Mouse (Mus musculus) midbrain, embryonic 12.5 days (tissue): ENCODE measurements around the gene Nbl1. TPM values are rescaled to one million over a fixed set of nuclear protein-coding genes. Genes with fewer than 3 reads are reported as not detected.
A peak's percentile ranks its signal among the peaks of the same experiment; 100 is the strongest.

Experiments
- ATAC-seq: fragments of 200-750 bp; cut with Nextera tagmentation; 2 replicates; pipeline ENCODE4 v1.8.0; 2017; ENCODE audit warnings: low read depth, moderate TSS enrichment, moderate library complexity; ENCODE audit not compliant: low FRiP score
- H3K27ac ChIP-seq: fragments of 300-500 bp; sonication (generic); replicated peaks from 2 replicates; pipeline ENCODE4 v1.5.1; 2016; ENCODE audit warnings: mild to moderate bottlenecking
- H3K27me3 ChIP-seq: fragments of 300-500 bp; sonication (generic); 2 replicates; pipeline ENCODE4 v1.6.1; 2016; ENCODE audit warnings: mild to moderate bottlenecking
- H3K36me3 ChIP-seq: fragments of 300-500 bp; sonication (generic); 2 replicates; pipeline ENCODE4 v1.6.1; 2016
- H3K4me1 ChIP-seq: fragments of 300-500 bp; sonication (generic); 2 replicates; pipeline ENCODE4 v1.6.1; 2016
- H3K4me2 ChIP-seq: fragments of 300-500 bp; sonication (generic); replicated peaks from 2 replicates; pipeline ENCODE4 v1.6.1; 2016; ENCODE audit warnings: mild to moderate bottlenecking, moderate library complexity
- H3K4me3 ChIP-seq: fragments of 300-500 bp; sonication (generic); 2 replicates; pipeline ENCODE4 v1.5.1; 2016; ENCODE audit warnings: mild to moderate bottlenecking
- H3K9ac ChIP-seq: fragments of 300-500 bp; sonication (generic); replicated peaks from 2 replicates; pipeline ENCODE4 v1.6.1; 2016; ENCODE audit warnings: mild to moderate bottlenecking, moderate library complexity
- H3K9me3 ChIP-seq: fragments of 300-500 bp; sonication (generic); 2 replicates; pipeline ENCODE4 v1.6.1; 2016; ENCODE audit warnings: mild to moderate bottlenecking
- WGBS: fragments of 180-500 bp; shearing (Covaris S2); methylation state at CpG from one replicate; pipeline ENCODE4 v1.1.7; 2016; 5-methylcytosine and 5-hydroxymethylcytosine counted together
- polyA plus RNA-seq: library from polyadenylated mRNA; unstranded; fragments of >200 nt; fragmentation: Nextera tagmentation; extraction: Ambion mirVana; gene quantifications from 2 replicates; pipeline ENCODE4 v1.2.1, GENCODE M21; 2016

Gene Nbl1
- polyA plus RNA-seq, 1 experiment from 2014 or later, result 40.9 TPM

DNA sequence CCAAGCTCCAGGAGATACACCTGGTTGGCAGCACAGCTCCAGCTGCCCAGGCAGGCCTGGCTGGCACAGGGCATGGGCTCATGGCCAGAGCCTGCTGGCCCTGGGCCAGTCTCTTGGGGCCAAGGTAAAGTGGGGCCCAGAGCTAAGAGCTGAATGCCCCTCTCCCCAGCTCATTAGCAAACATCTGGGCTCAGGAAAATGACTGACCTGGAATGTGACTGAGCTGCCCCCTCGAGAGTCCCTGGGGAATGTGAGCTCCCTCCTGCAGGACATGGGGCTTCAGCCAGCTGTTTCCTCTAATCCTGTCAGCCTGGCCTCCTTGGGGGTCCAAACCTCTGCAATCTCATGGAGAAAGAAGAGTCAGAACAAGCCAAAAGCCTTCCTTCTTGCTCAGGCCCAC, 2.6 kb upstream of the Nbl1 start:
- ATAC-seq, result no peak
- Histone ChIP-seq H3K36me3 (no peaks in the 10 kb centered on the region), H3K27me3 (peaks cover 45% of the 10 kb centered on the region), H3K4me2 (no peak overlapping the region), H3K4me1 (peaks cover 22% of the 10 kb centered on the region), H3K4me3 (no peak overlapping the region), H3K9me3 (peaks cover 3% of the 10 kb centered on the region; the same call in 1 of the 2 replicates), H3K9ac (no peak overlapping the region), H3K27ac (no peak overlapping the region)
- WGBS, result 65% methylated on average over 1 of the region's 1 CpGs

DNA sequence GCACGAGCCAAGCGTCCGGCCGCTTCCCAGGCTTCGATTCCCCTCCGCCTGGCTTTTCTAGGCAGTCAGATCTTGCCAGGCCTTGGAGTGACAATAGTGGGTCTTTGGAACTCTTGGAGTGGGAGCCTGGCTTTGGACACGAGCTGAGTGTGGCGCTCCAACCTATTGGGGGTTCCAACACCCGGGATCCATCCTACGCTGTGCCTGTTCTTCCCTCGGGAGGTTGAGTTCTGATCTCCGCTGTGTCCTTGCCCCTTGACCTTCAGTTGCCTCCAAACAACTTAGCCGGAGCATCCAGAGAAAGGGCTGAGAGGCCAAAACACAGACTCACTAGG, 370 bp upstream of the Nbl1 start:
- peak overlapping the region; percentile 60; the same call in 1 of the 2 replicates for H3K9ac ChIP-seq
- ATAC-seq, result no peak
- peak overlapping the region; percentile 82 for H3K4me2 ChIP-seq
- peaks cover 22% of the 10 kb centered on the region for H3K4me1 ChIP-seq
- H3K9me3 ChIP-seq, result peaks cover 3% of the 10 kb centered on the region; the same call in 1 of the 2 replicates
- H3K27me3 ChIP-seq, result peaks cover 65% of the 10 kb centered on the region
- WGBS, result 25% methylated on average over 13 of the region's 13 CpGs
- peak overlapping the region; percentile 56 for H3K4me3 ChIP-seq
- no peaks in the 10 kb centered on the region for H3K36me3 ChIP-seq
- H3K27ac ChIP-seq, result no peak overlapping the region

GRCm38 (mm10) chr4:139091478-139092355, 1.1 kb downstream of the Nbl1 start:
- Histone ChIP-seq H3K9me3 (peaks cover 3% of the 10 kb centered on the region; the same call in 1 of the 2 replicates), H3K36me3 (no peaks in the 10 kb centered on the region), H3K27ac (peak overlapping the region; percentile 7; the same call in 1 of the 2 replicates), H3K4me2 (peak overlapping the region; percentile 82), H3K9ac (peak overlapping the region; percentile 60), H3K27me3 (peaks cover 80% of the 10 kb centered on the region), H3K4me1 (peaks cover 22% of the 10 kb centered on the region), H3K4me3 (peak overlapping the region; percentile 56)
- peak; percentile 53 for ATAC-seq
- WGBS, result 3% methylated on average over 28 of the region's 28 CpGs

- peak overlapping the region; percentile 82 for H3K4me2 ChIP-seq
- peak overlapping the region; percentile 7; the same call in 1 of the 2 replicates for H3K27ac ChIP-seq
- no peak for ATAC-seq
- H3K4me3 ChIP-seq, result peak overlapping the region; percentile 56
- 43% methylated on average over 7 of the region's 7 CpGs for WGBS
- H3K9me3 ChIP-seq, result peaks cover 3% of the 10 kb centered on the region; the same call in 1 of the 2 replicates
- peaks cover 80% of the 10 kb centered on the region for H3K27me3 ChIP-seq
- H3K36me3 ChIP-seq, result no peaks in the 10 kb centered on the region
- H3K4me1 ChIP-seq, result peaks cover 22% of the 10 kb centered on the region
- no peak overlapping the region for H3K9ac ChIP-seq
These were observed 1.7 kb downstream of the Nbl1 start for GRCm38 (mm10) chr4:139091066-139091465.

DNA sequence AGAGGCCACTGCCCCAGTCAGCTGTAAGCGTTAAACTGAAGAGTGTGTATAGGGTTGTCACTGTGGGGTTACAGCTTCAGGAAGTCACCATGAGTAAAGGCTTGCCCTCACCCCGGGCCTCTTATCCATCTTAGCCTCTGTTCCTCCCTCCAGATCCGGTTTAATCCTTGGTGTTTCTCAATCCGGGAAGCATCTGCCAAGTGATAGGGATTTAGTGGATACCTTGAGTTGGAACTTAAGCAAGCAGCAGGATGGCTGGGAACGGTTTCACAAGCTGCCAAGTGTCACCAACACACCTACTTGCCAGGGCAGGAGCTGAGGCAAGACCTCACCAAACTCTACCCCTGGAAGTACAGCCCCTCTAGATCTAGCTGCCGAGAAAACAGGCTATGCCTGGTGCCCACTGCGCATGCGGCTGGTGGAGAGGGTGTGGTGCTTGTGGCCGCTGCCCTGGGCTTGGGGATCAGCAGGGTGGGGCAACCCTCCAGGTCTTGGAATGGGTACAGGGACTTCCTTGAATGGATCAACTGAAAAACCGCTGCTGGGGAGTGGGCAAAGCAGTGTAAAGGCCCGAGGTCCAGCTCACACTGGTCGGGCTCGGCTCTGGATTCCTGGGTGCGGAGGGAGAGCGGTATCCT, 2.4 kb downstream of the Nbl1 start:
- H3K9me3 ChIP-seq, result peaks cover 3% of the 10 kb centered on the region; the same call in 1 of the 2 replicates
- peaks cover 20% of the 10 kb centered on the region for H3K4me1 ChIP-seq
- H3K27me3 ChIP-seq, result peaks cover 83% of the 10 kb centered on the region
- no peak overlapping the region for H3K4me3 ChIP-seq
- no peak overlapping the region for H3K27ac ChIP-seq
- ATAC-seq, result no peak
- H3K9ac ChIP-seq, result no peak overlapping the region
- WGBS, result 60% methylated on average over 15 of the region's 15 CpGs
- H3K36me3 ChIP-seq, result no peaks in the 10 kb centered on the region
- no peak overlapping the region for H3K4me2 ChIP-seq

DNA sequence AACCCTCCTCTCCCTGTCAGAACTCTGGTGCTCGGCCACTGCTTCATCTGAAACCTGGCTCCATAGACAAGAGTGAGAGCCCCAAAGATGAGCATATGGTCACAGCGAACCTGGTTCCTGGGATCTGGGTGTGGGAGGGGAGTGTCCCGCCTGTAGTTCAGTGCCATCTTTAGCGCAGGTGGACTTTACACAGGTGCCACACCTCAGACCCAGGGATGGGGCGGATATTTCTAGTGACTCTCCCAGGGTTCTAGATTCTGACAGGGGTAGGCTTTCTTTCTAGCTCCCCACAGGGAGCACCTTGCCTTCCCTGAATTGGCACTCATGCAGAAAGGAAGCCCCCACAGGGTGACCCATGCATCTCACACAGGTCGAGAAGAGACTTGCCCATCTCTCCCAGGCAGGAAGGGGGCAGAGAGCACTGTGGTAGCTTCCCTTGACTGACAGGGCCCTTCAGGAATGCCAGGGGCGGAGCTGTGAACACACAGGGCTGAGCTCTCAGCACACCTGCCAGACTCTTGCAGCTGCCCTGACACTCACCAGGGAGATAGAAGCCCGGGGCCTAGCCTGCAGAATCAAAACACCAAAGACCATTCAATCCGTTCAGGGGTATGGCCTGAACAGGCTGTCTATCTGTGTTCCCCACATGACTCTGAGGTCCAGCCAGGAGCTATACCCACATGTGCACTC, 3.7 kb downstream of the Nbl1 start:
- Histone ChIP-seq H3K27ac (no peak overlapping the region), H3K4me1 (peaks cover 18% of the 10 kb centered on the region), H3K4me2 (no peak overlapping the region), H3K9ac (no peak overlapping the region), H3K36me3 (no peaks in the 10 kb centered on the region), H3K9me3 (no peaks in the 10 kb centered on the region), H3K4me3 (no peak overlapping the region), H3K27me3 (peaks cover 89% of the 10 kb centered on the region)
- ATAC-seq, result no peak
- WGBS, result 60% methylated on average over 9 of the region's 9 CpGs

- peaks cover 69% of the 10 kb centered on the region for H3K27me3 ChIP-seq
- WGBS, result 67% methylated on average over 4 of the region's 4 CpGs
These were observed 5.8 kb downstream of the Nbl1 start for GRCm38 (mm10) chr4:139086984-139087383.

GRCm38 (mm10) chr4:139086037-139086436, 6.8 kb downstream of the Nbl1 start:
- Histone ChIP-seq H3K36me3 (no peaks in the 10 kb centered on the region), H3K27ac (no peak overlapping the region), H3K4me1 (peaks cover 20% of the 10 kb centered on the region), H3K4me2 (no peak overlapping the region), H3K9ac (no peak overlapping the region), H3K9me3 (no peaks in the 10 kb centered on the region), H3K4me3 (no peak overlapping the region), H3K27me3 (peaks cover 59% of the 10 kb centered on the region)
- ATAC-seq, result no peak
- WGBS, result 16% methylated on average over 5 of the region's 5 CpGs

More at GRCm38 (mm10) chr4:139086984-139087383, 5.8 kb downstream of the Nbl1 start:
- peaks cover 27% of the 10 kb centered on the region for H3K4me1 ChIP-seq
- no peak for ATAC-seq
- H3K27ac ChIP-seq, result no peak overlapping the region
- H3K36me3 ChIP-seq, result no peaks in the 10 kb centered on the region
- H3K4me2 ChIP-seq, result no peak overlapping the region
- H3K4me3 ChIP-seq, result no peak overlapping the region
- H3K9ac ChIP-seq, result no peak overlapping the region
- no peaks in the 10 kb centered on the region for H3K9me3 ChIP-seq

GRCm38 (mm10) chr4:139085337-139085736, 7.5 kb downstream of the Nbl1 start:
- no peak overlapping the region for H3K4me2 ChIP-seq
- no peak overlapping the region for H3K4me3 ChIP-seq
- WGBS, result 78% methylated on average over 11 of the region's 11 CpGs
- H3K9me3 ChIP-seq, result no peaks in the 10 kb centered on the region
- no peak overlapping the region for H3K27ac ChIP-seq
- no peaks in the 10 kb centered on the region for H3K36me3 ChIP-seq
- peaks cover 20% of the 10 kb centered on the region for H3K4me1 ChIP-seq
- H3K27me3 ChIP-seq, result peaks cover 52% of the 10 kb centered on the region
- no peak overlapping the region for H3K9ac ChIP-seq
- ATAC-seq, result no peak

- Histone ChIP-seq H3K27ac (0 out of 2 replicates have a peak overlapping the region, but pooled peaks have one; percentile 25), H3K4me2 (peak overlapping the region; percentile 43), H3K4me1 (peaks cover 20% of the 10 kb centered on the region), H3K9ac (0 out of 2 replicates have a peak overlapping the region, but pooled peaks have one; percentile 43), H3K9me3 (no peaks in the 10 kb centered on the region), H3K36me3 (no peaks in the 10 kb centered on the region), H3K27me3 (peaks cover 32% of the 10 kb centered on the region), H3K4me3 (peak overlapping the region; percentile 21; the same call in 1 of the 2 replicates)
- peak; percentile 76 for ATAC-seq
- 19% methylated on average over 12 of the region's 12 CpGs for WGBS
These were observed 9.8 kb downstream of the Nbl1 start for GRCm38 (mm10) chr4:139082790-139083564.

DNA sequence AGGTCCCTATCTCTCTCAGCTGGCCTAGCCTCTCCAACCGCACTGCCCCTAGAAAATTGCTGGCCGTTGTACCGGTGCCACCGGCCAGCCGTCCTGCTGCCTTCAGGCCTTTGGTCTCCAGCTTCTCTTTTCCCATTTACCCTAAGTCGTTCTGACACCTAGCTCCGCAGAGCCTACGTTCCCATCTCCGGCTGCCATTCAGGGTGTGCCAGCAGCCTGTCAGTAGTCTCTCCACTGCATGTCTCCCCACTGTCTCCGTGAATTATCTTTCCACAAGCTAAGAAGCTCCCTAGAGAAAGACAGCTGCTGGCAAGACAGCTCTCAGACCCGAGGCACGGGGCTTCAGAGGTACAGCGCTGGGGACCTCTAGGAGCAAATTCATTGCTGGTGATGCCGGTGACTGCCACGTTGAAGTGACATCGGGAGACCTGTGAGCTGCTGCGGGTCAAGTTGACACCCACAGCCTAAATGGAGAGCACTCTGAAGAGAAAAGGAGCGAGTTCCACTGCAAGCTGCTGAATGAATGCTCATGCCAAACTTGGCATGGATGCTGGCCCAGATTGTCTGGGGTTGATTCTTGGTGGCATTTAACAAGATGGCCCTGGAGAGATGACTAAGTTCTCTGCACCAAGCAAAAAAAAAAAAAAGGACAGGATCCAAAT, 11.4 kb downstream of the Nbl1 start:
- no peak for ATAC-seq
- Histone ChIP-seq H3K9ac (no peak overlapping the region), H3K36me3 (no peaks in the 10 kb centered on the region), H3K27ac (no peak overlapping the region), H3K4me2 (no peak overlapping the region), H3K4me3 (no peak overlapping the region), H3K27me3 (peaks cover 35% of the 10 kb centered on the region), H3K4me1 (peaks cover 20% of the 10 kb centered on the region), H3K9me3 (no peaks in the 10 kb centered on the region)
- WGBS, result 82% methylated on average over 18 of the region's 18 CpGs
